Mouse (Mus musculus): ENCODE measurements at regions not wholly inside any gene's neighbourhood (a gene's known extent, or its start where the extent isn't known, plus 50 kb on each side); places are given as distances from the start of the nearest gene placed in this dataset.

DNA sequence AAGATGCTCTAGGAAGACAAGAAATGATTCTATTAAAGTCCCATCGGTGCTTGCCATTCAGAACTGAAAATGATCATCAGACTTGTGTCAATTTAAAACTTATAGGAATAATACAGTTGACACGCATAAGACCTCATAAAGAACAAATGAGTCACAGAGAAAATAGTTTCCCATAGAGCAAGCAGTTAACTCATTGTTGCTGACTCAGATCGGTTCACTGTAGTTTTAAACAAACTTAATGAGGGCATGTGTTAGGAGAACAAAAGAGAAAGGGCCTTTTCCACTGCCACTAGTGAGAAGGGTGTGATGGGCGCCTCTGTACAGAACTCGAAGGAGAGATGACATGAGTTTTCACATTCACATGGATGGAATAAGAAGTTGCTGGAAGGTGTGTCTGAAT lies 118.3 kb upstream of the Ifne start:
- TF ChIP-seq CTCF (IDR thresholded peaks at IDR 0.05; ENCODE audit: borderline replicate concordance, insufficient read depth, low read length) (no peak), POLR2A (IDR thresholded peaks at IDR 0.05; ENCODE audit: low read depth, low read length) (no peak)

All from embryonic fibroblast, embryonic 13.5 days (primary cell).